Mouse (Mus musculus) neutrophil, adult 5-6 weeks (primary cell): ENCODE measurements around the gene Zpr1. TPM values are rescaled to one million over a fixed set of nuclear protein-coding genes. Genes with fewer than 3 reads are reported as not detected.

Experiments used
- ATAC-seq: fragments of 151-379, 151-347 bp; 2 replicates; pipeline ENCODE4 v1.8.0; 2017; ENCODE audit warnings: mild to moderate bottlenecking, moderate TSS enrichment; ENCODE audit not compliant: insufficient number of reproducible peaks, poor library complexity, low FRiP score, severe bottlenecking; ENCODE audit errors: extremely low read depth
- total RNA-seq: library from RNA; stranded (forward); fragments of 200-1000 nt; gene quantifications from 2 replicates; pipeline ENCODE4 v1.2.3, GENCODE M21; 2017

Zpr1 gene
- total RNA-seq, 1 experiment from 2014 or later = 49.3 TPM

- no peak for ATAC-seq
These were observed 47.6 kb downstream of the Zpr1 start for GRCm38 (mm10) chr9:46320461-46320860.

- no peak for ATAC-seq
These were observed 54.0 kb downstream of the Zpr1 start for GRCm38 (mm10) chr9:46326694-46327405.

- ATAC-seq = no peak
These were observed 55.1 kb downstream of the Zpr1 start for GRCm38 (mm10) chr9:46327706-46328571.

- no peak for ATAC-seq
These were observed 55.8 kb downstream of the Zpr1 start for GRCm38 (mm10) chr9:46328572-46329249.

- no peak for ATAC-seq
These were observed 56.4 kb downstream of the Zpr1 start for GRCm38 (mm10) chr9:46329250-46329648.

GRCm38 (mm10) chr9:46329801-46330585 is 57.1 kb downstream of the Zpr1 start:
- no peak for ATAC-seq

GRCm38 (mm10) chr9:46330586-46330895 is 57.7 kb downstream of the Zpr1 start:
- ATAC-seq = no peak

- no peak for ATAC-seq
These were observed 58.4 kb downstream of the Zpr1 start for GRCm38 (mm10) chr9:46331301-46331700.

Other genes with a start within 250 kb of the Zpr1 start
- gene Apoa1, start 44.5 kb upstream of the Zpr1 start, total RNA-seq = 0.70 TPM in 1 of 2 replicates, not detected in the other
- gene Apoc3, start 37.4 kb upstream of the Zpr1 start, total RNA-seq = not detected in 2 replicates
- gene Apoa4, start 32.4 kb upstream of the Zpr1 start, total RNA-seq = not detected in 2 replicates
- gene Apoa5, start 4.4 kb upstream of the Zpr1 start, total RNA-seq = not detected in 2 replicates
- gene Bud13, start 9.9 kb downstream of the Zpr1 start, total RNA-seq = 20.0 and 28.2 TPM in 2 replicates
- not detected in 2 replicates for gene 4931429L15Rik, start 46.9 kb downstream of the Zpr1 start, total RNA-seq